Mouse (Mus musculus): ENCODE results near the gene Prss29.

- TF ChIP-seq CTCF (IDR thresholded peaks at IDR 0.05; ENCODE audit: control insufficient read depth, insufficient read depth, insufficient replicate concordance, low read depth, low read length) (no peak), POLR2A (IDR thresholded peaks at IDR 0.05; ENCODE audit: control insufficient read depth, low read depth, low read length) (no peak)
Observed at GRCm38 (mm10) chr17:25340003-25340402, 21.5 kb downstream of the Prss29 start.

Measured in testis, adult 2 months (tissue).